Mouse (Mus musculus) kidney, adult 11 months (tissue): ENCODE measurements around the gene Hif3a.
A peak's percentile ranks its signal among the peaks of the same experiment; 100 is the strongest.

Source experiments
- DNase-seq: peaks from one replicate; pipeline ENCODE4 v3.0.0; 2022

The Hif3a gene

DNA sequence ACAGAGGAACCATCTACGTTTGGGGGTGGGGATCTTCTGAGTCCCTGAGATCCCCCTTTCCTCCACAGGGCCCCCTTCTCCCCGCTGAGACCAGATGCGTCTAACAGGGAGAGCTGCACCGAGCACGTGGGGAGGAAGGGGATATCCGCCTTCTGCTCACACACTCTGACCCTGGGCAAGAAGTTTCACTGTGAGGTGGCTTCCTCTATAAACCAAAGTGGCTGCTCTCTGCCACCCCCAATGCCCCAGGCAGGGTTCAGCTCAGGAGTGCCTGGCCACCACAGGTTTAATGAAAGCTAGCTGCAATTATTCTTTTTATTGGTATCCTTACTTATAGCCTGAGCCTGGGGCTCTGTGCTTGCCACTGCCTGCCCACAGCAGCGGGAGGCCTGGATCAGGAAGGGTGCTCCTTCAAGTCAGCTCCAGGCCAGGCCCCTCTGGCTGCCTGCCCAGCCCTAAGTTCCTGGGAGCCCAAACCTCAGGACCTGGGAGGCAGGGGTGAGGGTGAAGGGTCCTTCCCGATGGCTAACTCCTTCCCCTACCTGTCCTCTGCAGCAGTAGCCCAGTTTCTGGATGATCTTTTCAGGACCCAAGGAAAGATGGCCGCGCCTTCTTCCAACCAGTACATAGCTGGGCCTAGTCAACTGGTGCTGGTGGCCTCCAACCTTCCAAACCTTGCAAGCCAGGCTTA is 37.3 kb downstream of the Hif3a start:
- peak; percentile 75 for DNase-seq

- DNase-seq = no peak
Measured at GRCm38 (mm10) chr7:17024141-17024540, 38.1 kb downstream of the Hif3a start.

GRCm38 (mm10) chr7:17023701-17024100 is 38.5 kb downstream of the Hif3a start:
- no peak for DNase-seq

- DNase-seq = no peak
Measured at GRCm38 (mm10) chr7:17022176-17022575, 40.1 kb downstream of the Hif3a start.

GRCm38 (mm10) chr7:17019426-17020166 is 42.6 kb downstream of the Hif3a start:
- no peak for DNase-seq

DNA sequence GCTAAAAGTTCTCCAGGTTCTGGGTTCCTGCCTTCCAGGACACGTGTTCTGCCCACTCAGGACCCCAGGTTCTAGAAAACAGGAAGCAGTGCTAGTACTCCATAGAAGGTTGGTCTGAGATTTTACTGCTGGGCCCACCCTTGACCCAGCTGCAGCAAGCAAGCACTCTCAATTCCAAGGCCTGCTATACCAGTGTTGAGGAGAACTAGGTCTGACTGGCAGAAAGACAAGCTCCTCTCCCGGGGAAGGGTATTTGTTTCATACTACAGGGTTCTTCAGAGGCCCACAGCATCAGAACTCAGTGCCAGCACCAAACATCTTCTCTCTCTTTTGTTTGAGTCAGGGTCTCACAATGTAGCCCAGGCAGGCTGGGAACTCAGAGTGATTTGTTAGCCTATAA is 44.3 kb downstream of the Hif3a start:
- DNase-seq = no peak

DNA sequence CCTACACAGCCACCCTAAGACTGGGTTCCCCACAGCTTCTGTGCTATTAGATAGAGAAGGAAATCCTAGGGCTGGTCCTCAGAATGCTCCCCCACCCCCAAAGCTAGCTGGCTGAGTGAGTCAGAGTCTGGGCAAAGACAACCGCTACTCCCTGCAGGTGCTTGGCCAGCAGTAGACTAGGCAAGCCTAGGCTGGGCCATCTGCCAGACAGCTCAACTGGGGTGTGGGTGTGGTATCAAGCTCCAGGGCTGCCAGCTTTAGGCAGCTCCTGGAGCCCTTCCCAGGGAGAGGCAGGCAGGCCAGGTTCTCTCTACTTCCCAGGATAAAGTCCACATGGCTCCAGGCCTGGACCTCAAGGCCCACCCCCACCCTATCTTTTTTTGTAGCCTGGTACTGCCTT is 45.2 kb downstream of the Hif3a start:
- peak; percentile 95 for DNase-seq

DNA sequence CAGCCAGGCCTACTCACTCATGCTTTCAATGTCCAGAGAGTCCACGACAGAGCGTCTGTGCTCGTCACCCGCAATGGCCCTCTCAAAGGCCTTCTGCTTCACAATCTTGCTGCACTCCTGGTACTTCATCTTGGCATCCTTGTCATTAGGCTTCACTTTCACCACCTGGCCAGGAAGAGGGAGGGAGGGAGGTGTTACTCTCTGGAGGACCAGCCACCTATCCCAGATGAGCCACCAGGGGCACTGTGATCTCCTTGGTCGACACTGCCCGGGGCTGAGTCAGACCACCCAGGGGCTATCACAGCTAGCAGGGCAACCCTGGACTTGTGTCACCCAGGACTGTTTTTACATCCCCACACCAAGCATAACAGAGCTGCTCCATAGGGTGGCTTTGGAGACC is 46.8 kb downstream of the Hif3a start:
- DNase-seq = no peak

- no peak for DNase-seq
Measured at GRCm38 (mm10) chr7:17011909-17012590, 50.2 kb downstream of the Hif3a start.

DNA sequence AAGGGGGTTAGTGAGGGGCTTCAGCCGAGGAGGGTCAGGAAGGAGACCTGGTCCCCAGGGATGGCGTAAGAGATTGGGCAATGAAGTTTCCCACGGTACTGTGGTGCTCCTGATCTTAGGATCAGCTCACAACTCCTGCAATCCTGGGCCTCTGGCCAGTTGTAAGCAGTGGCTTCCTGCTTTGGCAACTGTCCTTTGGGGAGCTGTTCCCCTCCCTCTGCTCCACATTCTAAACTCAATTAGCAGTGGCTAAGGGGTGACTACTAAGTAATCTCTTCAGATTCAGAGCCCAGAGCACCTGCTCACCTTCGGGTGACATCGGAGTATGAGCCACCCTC is 52.2 kb downstream of the Hif3a start:
- DNase-seq = no peak

- no peak for DNase-seq
Measured at GRCm38 (mm10) chr7:17009326-17010009, 52.8 kb downstream of the Hif3a start.

- peak; percentile 55 for DNase-seq
Measured at GRCm38 (mm10) chr7:17007300-17007699, 54.9 kb downstream of the Hif3a start.

- peak; percentile 37 for DNase-seq
Measured at GRCm38 (mm10) chr7:17004716-17005115, 57.5 kb downstream of the Hif3a start.

- peak; percentile 69 for DNase-seq
Measured at GRCm38 (mm10) chr7:17003230-17003960, 58.8 kb downstream of the Hif3a start.

GRCm38 (mm10) chr7:17002375-17003195 is 59.6 kb downstream of the Hif3a start:
- DNase-seq = peak; percentile 81

DNA sequence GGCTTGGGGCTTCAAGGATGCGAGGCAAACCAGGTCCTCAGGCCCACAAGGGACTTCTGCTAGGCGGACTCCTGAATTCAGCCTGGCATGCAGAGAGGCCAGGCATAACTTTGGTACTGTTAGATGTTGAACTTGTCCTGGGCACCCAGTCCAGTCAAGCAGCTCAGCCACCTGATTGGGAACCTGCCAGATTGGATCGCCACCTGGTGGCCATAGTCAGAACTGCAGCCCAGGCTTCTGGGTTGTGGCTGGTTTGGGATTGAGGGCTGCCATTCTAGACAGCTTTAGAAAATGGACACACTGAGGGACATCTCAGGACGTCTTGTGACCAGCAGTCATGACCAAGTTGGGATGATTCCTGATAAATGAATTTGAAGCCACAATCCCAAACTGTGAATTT is 62.6 kb downstream of the Hif3a start:
- peak; percentile 80 for DNase-seq

DNA sequence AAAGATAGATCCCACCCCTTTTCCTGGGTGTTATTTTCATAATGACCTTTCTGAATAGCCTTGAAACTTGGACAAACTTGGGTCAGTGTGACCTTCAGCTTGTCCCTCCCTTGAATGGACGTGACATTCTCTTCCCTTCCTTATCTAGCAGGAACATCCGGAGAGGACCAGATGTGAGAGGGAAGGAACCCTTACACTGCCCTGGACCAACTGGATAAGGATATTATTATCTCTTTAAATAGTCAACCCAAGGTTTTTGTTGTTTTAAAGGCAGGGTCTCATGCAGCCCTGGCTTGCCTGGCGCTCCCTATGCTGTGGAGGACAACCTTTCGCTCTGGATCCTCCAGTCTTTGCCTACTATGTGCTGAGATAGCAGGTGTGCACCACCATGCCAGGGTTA is 63.0 kb downstream of the Hif3a start:
- no peak for DNase-seq

DNA sequence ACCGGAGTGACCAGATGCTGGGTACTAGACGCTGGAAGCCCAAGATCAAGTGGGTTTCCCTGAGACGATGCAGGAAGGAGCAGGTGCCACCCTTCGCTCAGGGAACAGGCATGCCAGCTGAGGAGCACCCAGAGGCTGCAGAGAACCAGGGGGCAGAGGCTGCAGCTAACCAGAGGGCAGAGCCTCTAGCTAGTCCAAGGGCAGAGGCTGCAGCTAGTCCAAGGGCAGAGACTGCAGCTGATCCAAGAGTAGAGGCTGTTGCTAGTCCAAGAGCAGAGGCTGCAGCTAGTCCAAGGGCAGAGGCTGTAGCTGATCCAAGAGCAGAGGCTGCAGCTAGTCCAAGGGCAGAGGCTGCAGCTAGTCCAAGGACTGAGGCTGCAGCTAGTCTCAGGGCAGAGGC is 66.9 kb downstream of the Hif3a start:
- no peak for DNase-seq

- no peak for DNase-seq
Measured at GRCm38 (mm10) chr7:16994400-16994799, 67.8 kb downstream of the Hif3a start.

DNA sequence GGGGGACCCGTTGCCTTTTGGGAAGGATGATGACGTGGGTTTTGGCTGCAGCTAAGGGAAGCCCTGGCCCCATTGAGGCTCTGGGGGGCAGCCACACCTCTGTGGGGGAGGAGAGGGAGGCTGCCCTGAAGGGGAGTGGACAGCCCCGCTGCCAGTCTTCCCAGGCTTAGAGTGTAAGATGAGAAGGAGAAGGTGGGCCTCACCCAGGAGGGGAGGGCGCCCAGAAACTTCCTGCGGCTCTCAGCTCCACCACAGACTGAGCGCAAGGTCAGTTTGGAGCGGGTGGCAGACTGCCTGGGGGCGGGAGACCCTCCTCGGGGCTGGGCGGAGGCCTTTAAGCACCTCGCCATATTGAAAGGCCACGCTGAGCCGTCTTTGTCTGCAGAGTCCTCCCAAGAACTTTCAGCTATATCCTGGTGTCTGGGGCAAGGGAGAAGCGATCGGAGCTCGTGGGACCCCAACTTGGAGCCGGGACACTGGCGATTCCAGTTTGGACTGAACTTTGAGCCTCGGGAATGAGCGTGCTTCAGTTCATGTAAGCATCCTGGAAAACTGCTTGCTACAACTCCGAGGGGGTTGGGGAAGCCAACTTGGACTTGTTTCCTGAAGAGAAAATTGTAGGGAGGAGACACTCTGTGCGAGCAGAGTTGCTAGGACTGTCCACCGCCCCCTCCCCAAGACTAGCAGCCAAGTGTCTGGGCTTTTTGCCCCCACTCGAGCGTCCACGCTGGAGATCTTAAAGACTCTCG is 68.4 kb downstream of the Hif3a start:
- DNase-seq = peak; percentile 60

DNA sequence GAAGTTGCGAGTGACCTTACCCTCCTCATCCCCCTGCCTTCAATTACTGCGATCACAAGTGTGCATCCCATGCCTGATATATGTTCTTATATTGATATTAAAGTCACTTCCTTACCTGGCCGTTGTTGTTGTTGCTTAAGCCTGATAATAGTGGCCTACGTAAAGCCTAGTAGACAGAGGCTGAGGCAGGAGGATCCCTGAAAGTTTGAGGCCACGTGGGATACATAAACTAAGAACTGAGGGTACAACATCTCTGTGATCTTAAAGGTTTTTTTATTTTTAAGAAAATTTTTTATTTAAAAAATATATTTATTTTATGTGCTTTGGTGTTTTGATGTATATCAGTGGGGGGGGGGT is 69.8 kb downstream of the Hif3a start, which contains the start of gene Ccdc8:
Ccdc8 (plus strand) TSS at position 258 of the 357 bp plus-strand sequence.
- no peak for DNase-seq
